In the genomic region with DNA sequence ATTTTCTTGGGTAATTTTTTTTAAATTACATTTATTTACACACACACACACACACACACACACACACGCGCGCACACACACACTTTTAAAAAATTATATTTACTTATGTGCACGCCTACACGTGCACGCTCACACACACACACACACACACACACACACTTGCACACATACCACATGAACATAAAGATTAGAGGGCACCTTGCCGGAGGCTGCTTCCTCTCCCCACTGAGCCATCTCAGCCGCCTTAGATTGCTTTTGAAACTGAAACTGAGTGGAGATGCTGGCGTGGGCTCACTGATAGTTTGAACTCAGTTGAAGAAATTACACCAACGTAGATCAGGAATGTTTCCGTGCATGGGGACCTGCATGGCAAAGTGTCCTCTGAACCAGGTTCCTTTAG, we compare ENCODE assay signal across 17 mouse cellular contexts. TPM values are rescaled to one million over a fixed set of nuclear protein-coding genes. Genes with fewer than 3 reads are reported as not detected.
DNase-seq lines count a peak whose midpoint lies in the region; ATAC-seq and TF ChIP-seq lines count a peak whose summit lies in the region.
"Had no signal": no experiment of that assay in that cellular context is flagged by ENCODE, and none has a peak within 500 bp of the region (broad histone marks: within the 10 kb centered on the region; RNA-seq: fewer than 3 reads in every experiment).

No protein-coding gene starts in this region.

- H3K36me3 ChIP-seq in stomach, postnatal 0 days (ENCODE audit: control insufficient read depth, insufficient read depth, low read length) = peaks cover 4% of the 10 kb centered on the region; the same call in 1 of the 2 replicates
- peaks cover 40% of the 10 kb centered on the region for H3K36me3 ChIP-seq in hindbrain, embryonic 12.5 days

- no peak for ATAC-seq in stomach, postnatal 0 days (ENCODE audit: low FRiP score, low TSS enrichment)
- ATAC-seq in hindbrain, embryonic 12.5 days (ENCODE audit: low FRiP score) = no peak
- ATAC-seq: forebrain, embryonic 16.5 days; liver, embryonic 12.5 days had no signal

- no peak overlapping the region for H3K27ac ChIP-seq in stomach, postnatal 0 days (replicated peaks)
- no peak overlapping the region for H3K27ac ChIP-seq in hindbrain, embryonic 12.5 days
- H3K27ac ChIP-seq: gastrocnemius, adult 2 months; hindbrain, embryonic 14.5 days; limb, embryonic 10.5 days; liver, embryonic 12.5 days had no signal

- no peak overlapping the region for H3K4me3 ChIP-seq in stomach, postnatal 0 days (ENCODE audit: low read depth, low read length)
- no peak overlapping the region for H3K4me3 ChIP-seq in hindbrain, embryonic 12.5 days
- H3K4me3 ChIP-seq: erythroblast, embryonic 14.5 days; gastrocnemius, adult 2 months; limb, embryonic 10.5 days; liver, embryonic 12.5 days had no signal

- WGBS in stomach, postnatal 0 days = 93% methylated on average over 11 of the region's 11 CpGs
- 96% methylated on average over 11 of the region's 11 CpGs for WGBS in hindbrain, embryonic 12.5 days

- no peak for TF ChIP-seq CTCF in stomach, postnatal 0 days (IDR thresholded peaks at IDR 0.05; ENCODE audit: low read depth)

- no peaks in the 10 kb centered on the region for H3K27me3 ChIP-seq in stomach, postnatal 0 days (ENCODE audit: control insufficient read depth, insufficient read depth, low read length)
- no peaks in the 10 kb centered on the region for H3K27me3 ChIP-seq in hindbrain, embryonic 12.5 days
- H3K27me3 ChIP-seq: liver, embryonic 12.5 days had no signal

- H3K4me2 ChIP-seq in stomach, postnatal 0 days (replicated peaks; ENCODE audit: low read depth) = no peak overlapping the region
- no peak overlapping the region for H3K4me2 ChIP-seq in hindbrain, embryonic 12.5 days (replicated peaks)
- H3K4me2 ChIP-seq: hindbrain, embryonic 14.5 days; liver, embryonic 12.5 days had no signal

- H3K9ac ChIP-seq in stomach, postnatal 0 days (ENCODE audit: low read length) = no peak overlapping the region
- H3K9ac ChIP-seq in hindbrain, embryonic 12.5 days = no peak overlapping the region
- H3K9ac ChIP-seq: hindbrain, embryonic 14.5 days; liver, embryonic 12.5 days had no signal

- H3K4me1 ChIP-seq in stomach, postnatal 0 days (replicated peaks; ENCODE audit: control insufficient read depth, insufficient read depth) = 0 out of 2 replicates have a peak, but pooled peaks cover 2% of the 10 kb centered on the region
- peaks cover 9% of the 10 kb centered on the region for H3K4me1 ChIP-seq in hindbrain, embryonic 12.5 days

- no peaks in the 10 kb centered on the region for H3K9me3 ChIP-seq in stomach, postnatal 0 days (ENCODE audit: control insufficient read depth, low read length)
- H3K9me3 ChIP-seq in hindbrain, embryonic 12.5 days (replicated peaks) = no peaks in the 10 kb centered on the region
- H3K9me3 ChIP-seq: limb, embryonic 10.5 days; liver, embryonic 12.5 days had no signal

- TF ChIP-seq EP300 in stomach, postnatal 0 days (optimal IDR thresholded peaks at IDR 0.05) = no peak

- DNase-seq in B cell, adult 2 months = peak; percentile 28 to 37
- DNase-seq in CD4-positive, CD25-positive, alpha-beta regulatory T cell, adult 2 months (ENCODE audit: low read depth, low spot score) = peak; percentile 86
- peak; percentile 87 for DNase-seq in naive thymus-derived CD4-positive, alpha-beta T cell, adult 2 months (ENCODE audit: low read depth)
- peak; percentile 38 for DNase-seq in thymus, postnatal 0 days (ENCODE audit: low spot score)
- no peak for DNase-seq in stomach, postnatal 0 days (ENCODE audit: low spot score)
- no peak for DNase-seq in adrenal gland, postnatal 36 days
- DNase-seq: adrenal gland, adult 8-10 months; gastrocnemius, adult 2 months; kidney, postnatal 4 days; right cerebral cortex, postnatal 4 days had no signal

RNA-seq across cellular contexts. Expression of gene Rufy2, which starts 4.0 kb away (rescaled TPM):
- polyA plus RNA-seq in thymus, postnatal 0 days (2015; fragmentation: Nextera tagmentation; extraction: Ambion mirVana) = 17.4 and 23.1 TPM in 2 replicates
- polyA plus RNA-seq in stomach, postnatal 0 days (2015; fragmentation: Nextera tagmentation; extraction: Ambion mirVana) = 10.3 and 12.8 TPM in 2 replicates
- polyA plus RNA-seq in hindbrain, embryonic 12.5 days (2016; fragmentation: Nextera tagmentation; extraction: Ambion mirVana) = 36.7 and 40.0 TPM in 2 replicates
- 10 to 100 TPM; 13.2 to 18.8 TPM for total RNA-seq in adrenal gland, postnatal 36 days (2021)
- polyA plus RNA-seq: erythroblast, embryonic 14.5 days had no signal

RNA-seq across cellular contexts. Expression of gene Dna2, which starts 37.2 kb away (rescaled TPM):
- polyA plus RNA-seq in thymus, postnatal 0 days (2015; fragmentation: Nextera tagmentation; extraction: Ambion mirVana) = 21.1 and 21.7 TPM in 2 replicates
- polyA plus RNA-seq in stomach, postnatal 0 days (2015; fragmentation: Nextera tagmentation; extraction: Ambion mirVana) = 3.3 and 3.6 TPM in 2 replicates
- polyA plus RNA-seq in hindbrain, embryonic 12.5 days (2016; fragmentation: Nextera tagmentation; extraction: Ambion mirVana) = 11.9 and 13.4 TPM in 2 replicates
- total RNA-seq in adrenal gland, postnatal 36 days (2021) = 1 to 10 TPM; 1.2 to 1.7 TPM

RNA-seq across cellular contexts. Expression of gene Hnrnph3, which starts 39.9 kb away (rescaled TPM):
- 51.0 and 53.6 TPM in 2 replicates for polyA plus RNA-seq in thymus, postnatal 0 days (2015; fragmentation: Nextera tagmentation; extraction: Ambion mirVana)
- 24.9 and 26.4 TPM in 2 replicates for polyA plus RNA-seq in stomach, postnatal 0 days (2015; fragmentation: Nextera tagmentation; extraction: Ambion mirVana)
- polyA plus RNA-seq in hindbrain, embryonic 12.5 days (2016; fragmentation: Nextera tagmentation; extraction: Ambion mirVana) = 230 and 238 TPM in 2 replicates
- 10 to 100 TPM; 39.1 to 54.9 TPM for total RNA-seq in adrenal gland, postnatal 36 days (2021)

RNA-seq across cellular contexts. Expression of gene Pbld2, which starts 40.0 kb away (rescaled TPM):
- polyA plus RNA-seq in thymus, postnatal 0 days (2015; fragmentation: Nextera tagmentation; extraction: Ambion mirVana) = 1.0 TPM in 2 replicates
- 14.6 and 15.0 TPM in 2 replicates for polyA plus RNA-seq in stomach, postnatal 0 days (2015; fragmentation: Nextera tagmentation; extraction: Ambion mirVana)
- polyA plus RNA-seq in hindbrain, embryonic 12.5 days (2016; fragmentation: Nextera tagmentation; extraction: Ambion mirVana) = 0.64 and 1.3 TPM in 2 replicates
- total RNA-seq in adrenal gland, postnatal 36 days (2021) = 1 to 10 TPM; 4.0 to 5.3 TPM
- total RNA-seq: megakaryocyte, adult 5-6 weeks had no signal
- polyA plus RNA-seq: erythroblast, embryonic 14.5 days had no signal

Comparison
In these comparisons a context has a peak if more than half of its experiments do, and no peak if none do; other contexts are left out.
1. DNase-seq: peak in B cell, adult 2 months (2 of 2), CD4-positive, CD25-positive, alpha-beta regulatory T cell, adult 2 months (single experiment), naive thymus-derived CD4-positive, alpha-beta T cell, adult 2 months (single experiment) and thymus, postnatal 0 days (single experiment); none in stomach, postnatal 0 days (single experiment) and adrenal gland, postnatal 36 days (0 of 2).